Mouse (Mus musculus): ENCODE results near the gene Elk3.
A peak's percentile ranks its signal among the peaks of the same experiment; 100 is the strongest.
"Not testable (repeated sequence)": the region's sequence is repeated elsewhere in the genome, so short reads cannot be mapped to it uniquely, and the experiment has no call there.

Gene Elk3

DNA sequence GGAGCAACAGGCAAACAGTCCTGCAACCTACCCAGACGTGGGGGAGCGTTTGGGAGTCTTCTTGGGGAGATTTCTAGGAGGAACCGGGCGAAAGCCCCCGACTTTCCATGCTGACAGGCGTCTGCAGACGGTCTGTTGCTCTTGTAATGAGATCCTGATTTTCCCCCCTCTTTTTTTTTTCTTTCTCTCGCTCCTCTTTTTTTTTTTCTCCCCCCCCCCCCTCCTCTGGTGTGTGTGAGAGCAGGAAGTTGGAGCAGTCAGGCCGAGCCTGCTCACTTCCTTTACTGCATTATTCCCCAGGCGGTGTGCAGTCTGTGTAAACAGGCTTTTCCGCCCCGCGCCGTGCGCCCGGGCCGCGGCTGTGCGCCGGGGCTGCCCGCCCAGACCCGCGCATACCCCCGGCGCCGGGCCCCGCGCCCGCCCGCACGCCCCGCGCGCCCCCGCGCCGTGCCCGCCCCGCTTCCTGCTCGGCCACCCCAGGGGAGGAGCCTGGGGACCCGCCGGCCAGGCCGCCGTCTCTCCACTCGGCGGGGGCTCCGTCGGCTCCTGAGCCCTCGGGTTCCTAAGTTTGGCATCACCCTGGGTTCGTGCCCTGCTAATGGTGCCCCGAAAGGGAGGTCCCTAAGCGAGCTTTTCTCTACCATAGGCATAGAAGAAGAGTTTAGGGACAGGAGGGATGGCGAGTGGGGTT, at the start of gene Elk3:
Gene Elk3 (minus strand): TSS at position 415 of the 691 bp plus-strand sequence.
- DNase-seq (ENCODE audit: low read depth, low spot score), result peak; percentile 68

DNA sequence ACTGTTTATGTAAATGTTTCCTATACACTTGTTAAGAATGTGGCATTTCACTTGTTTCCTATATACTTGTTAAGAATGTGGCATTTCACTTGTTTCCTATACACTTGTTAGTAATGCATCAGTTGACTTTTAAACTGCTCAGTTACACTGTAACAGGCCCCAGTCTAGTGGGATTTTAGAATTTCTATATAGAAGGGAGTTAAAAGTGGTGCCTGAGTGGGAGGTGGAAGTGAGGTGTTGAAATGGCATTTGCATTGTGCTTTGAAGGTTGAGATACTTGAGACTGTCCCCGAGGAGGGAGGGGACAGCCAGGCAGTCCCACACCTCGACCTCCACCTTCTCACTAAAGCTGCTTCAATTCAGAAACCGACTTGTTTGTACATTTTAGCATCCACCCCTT, 49.7 kb upstream of the Elk3 start:
- no peak for DNase-seq (ENCODE audit: low read depth, low spot score)

DNA sequence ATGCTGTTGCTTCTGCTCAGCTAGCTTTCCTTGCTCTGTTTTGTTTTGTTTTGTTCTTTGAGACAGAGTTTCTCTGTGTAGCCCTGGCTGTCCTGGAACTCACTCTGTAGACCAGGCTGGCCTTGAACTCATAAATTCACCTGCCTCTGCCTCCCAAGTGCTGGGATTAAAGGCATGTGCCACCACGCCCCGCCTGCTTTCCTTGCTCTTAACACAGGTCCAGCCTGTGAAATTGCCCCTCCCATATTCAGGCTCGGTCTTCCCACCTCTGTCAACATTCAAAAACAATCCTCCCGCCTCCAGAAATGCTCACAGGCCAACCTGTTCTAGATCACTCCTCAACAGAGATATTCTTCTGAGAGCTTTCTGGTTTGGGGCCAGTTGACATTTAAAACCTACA, 49.3 kb upstream of the Elk3 start:
- not testable (repeated sequence) for DNase-seq (ENCODE audit: low read depth, low spot score)

DNA sequence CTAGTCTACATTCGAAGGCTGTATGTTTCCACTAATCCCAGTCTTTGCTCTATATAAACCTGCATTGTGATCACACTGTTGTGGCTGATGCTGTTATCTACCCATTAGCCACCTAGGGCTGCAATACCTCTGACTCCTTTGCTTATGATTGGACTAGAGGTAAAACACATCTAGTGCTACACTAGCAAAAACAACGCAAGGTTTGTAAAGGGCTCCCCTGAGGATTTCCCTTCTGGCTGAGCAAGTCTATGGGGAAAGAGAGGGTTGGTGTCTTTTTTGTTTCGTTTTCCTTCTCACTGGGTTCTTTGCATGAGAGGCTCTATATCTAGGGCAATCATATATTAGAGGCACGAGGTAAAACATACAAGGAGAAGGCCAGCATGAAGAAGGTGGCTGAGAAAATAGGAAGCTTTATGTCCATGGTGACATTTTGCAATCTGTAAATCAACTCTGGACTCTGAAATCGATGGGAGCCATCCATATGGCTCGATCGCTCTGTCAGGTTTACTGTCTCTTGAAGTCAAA, 48.5 kb upstream of the Elk3 start:
- peak; percentile 47 for DNase-seq (ENCODE audit: low read depth, low spot score)

DNA sequence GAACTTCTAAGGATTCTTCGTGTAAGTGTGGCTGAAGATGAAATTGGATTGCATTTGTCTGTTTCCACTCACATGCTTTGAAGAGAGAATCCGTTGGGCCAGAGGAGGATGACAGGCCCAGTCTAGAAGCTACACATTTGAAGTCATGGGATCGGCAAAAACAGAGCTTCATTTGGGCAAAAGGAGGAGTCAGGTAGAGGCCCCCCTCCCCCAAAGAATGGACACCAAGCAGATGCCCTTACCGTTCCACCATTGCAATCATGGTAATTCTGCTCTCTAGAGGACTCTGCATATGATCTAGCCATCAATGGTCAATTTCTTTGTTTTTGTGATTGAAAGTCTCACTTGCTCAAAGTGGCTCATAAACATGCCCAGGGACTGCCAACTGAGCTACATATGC, 47.9 kb upstream of the Elk3 start:
- DNase-seq (ENCODE audit: low read depth, low spot score), result no peak

DNA sequence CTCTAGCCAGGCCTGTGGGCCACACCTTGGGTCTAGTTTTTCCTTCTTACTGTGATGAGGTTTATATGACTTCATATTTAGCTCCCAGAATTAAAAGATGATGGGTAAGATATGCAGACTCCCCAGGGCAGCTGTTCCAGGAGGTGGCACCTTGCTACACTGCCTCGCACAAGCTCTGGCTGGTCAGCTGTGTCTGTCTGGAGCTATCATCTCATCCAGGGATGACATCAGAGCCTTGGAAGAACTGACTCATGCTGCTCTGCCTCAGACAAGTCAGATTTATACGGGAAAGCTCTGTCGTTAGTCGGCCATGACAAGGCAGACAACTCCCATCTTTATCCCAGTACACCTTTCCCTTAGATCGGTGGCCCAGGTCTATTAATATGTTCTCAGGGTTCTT, 46.2 kb upstream of the Elk3 start:
- DNase-seq (ENCODE audit: low read depth, low spot score), result no peak

DNA sequence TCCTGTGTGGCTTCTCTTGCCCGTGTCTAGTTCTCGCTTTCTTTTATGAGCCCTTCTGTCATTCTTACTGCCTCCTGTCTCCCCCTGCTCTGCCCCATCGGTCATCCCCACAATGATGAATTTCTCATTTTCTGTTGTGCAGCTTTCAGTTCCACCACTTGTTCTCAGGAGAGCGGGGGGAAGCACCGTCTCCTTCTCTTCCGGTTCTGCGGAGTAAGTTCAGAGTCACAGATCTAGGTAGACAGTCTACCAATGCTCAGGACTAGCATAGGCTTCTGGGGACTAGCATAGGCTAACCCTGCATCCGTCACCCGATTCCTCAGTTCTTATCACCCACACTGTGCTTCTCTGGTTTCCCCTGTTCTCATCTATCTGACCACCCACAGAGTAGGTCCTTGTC, 45.2 kb upstream of the Elk3 start:
- peak; percentile 60 for DNase-seq (ENCODE audit: low read depth, low spot score)

DNA sequence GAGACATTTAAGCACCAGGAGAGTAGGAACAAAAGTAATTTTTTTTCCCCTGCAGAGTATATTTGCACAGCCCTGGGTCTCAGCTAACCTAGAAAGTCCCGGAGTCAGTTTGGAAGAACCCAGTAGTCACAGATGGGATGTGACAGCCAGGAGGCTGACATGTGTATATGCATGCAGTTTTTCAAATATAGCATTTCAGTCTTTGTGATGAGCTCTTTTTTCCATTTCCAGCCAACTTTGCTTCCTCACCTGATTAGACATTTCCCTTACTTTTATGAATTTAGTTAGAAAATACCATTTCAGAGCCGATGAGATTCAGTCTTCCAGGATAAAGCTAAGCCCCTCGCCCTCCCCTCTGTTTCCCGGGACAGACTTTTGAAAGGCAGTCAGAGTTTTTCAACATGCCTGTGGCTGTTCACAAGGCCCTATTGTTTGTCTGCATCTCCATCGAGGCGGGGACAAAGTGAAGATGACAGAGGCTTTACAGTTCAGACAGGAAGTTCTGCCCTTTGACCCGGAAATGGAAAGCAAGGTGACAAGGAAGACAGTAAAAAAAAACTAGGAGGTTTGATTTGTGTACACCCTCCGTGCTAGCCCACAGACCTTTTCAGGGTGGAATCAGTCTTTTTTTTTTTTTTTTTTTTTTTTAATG, 44.5 kb upstream of the Elk3 start:
- peak; percentile 56 for DNase-seq (ENCODE audit: low read depth, low spot score)

DNA sequence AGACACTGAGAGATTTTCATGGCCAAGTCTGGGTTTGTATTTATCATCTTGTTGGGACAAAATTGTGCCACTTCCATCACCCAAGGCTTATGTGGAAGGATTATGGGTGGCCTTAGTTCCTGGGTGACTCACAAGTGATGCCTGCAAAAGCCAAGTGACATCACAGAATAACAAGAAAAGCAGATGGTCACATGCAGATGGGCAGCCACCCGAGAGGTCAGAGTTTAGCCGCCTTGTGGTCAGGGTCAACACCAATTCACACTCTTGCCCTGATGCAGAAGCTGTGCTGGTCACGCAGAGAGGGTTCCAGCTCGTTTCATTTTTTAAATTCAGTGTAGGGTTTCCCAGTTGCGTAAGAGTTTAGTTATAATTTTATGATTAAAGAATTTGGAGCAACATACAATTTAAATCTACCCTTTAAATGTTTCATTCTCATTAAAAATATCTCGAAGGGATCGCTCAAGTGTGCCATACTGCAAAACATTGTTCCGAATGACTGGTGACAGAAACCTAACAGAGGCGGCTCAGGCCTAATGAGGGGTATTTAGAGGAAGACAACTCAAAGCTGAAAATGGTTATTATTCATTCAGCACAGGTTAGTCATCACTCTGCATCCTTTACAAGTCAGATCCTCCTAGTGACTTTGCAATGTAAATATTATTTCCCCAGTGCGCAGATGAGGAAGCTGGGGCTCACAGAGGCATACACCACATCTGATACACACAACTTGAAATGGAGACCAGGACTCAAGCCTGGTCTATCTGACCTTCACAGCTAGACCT, 42.8 kb upstream of the Elk3 start:
- DNase-seq (ENCODE audit: low read depth, low spot score), result peak; percentile 82

DNA sequence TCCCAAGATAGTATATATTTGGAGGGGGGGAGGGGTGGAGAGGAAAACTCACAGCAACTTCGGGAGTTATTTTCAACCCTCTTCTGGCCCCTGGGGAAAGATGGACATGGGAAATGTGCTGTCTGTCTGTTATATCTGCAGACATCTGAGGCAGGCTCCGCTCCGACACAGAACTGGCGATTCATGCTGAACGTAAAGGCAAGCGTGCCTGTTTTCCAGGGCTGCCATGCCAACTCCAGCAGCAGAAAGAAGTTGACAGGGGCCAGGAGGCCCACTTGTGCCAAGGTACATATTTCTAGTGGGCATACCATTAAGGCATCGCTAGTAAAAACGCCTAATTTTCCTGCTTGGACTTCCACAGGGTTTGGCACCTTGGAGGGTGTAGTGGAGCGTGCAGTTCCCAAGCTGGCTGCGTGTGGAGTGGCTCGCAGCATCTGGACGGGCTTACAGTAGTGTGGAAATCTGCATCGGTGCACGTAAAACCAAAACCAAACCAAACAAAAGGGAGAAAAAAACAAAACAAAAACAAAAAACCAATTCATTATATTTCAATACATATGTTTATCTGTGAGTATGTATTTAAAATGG, 37.1 kb upstream of the Elk3 start:
- DNase-seq (ENCODE audit: low read depth, low spot score), result no peak

DNA sequence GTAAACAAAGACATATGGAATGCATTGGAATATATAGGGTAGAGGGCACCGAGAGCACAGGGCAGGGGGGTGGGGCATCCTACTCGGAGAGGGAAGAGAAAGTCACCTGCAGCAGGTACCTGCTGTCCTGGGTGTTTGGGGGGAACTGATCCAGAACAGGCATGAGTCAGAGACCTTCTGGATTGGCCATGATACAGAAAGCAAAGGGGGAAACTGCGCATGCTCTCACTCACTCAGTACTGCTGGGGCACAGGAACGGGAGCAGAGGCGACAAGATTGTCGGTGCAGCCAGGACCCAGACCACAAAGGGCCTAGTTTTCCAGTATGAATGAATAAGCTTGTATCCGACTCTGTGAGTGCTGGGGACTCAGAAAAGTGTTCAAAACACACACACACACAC, 36.5 kb upstream of the Elk3 start:
- no peak for DNase-seq (ENCODE audit: low read depth, low spot score)

DNA sequence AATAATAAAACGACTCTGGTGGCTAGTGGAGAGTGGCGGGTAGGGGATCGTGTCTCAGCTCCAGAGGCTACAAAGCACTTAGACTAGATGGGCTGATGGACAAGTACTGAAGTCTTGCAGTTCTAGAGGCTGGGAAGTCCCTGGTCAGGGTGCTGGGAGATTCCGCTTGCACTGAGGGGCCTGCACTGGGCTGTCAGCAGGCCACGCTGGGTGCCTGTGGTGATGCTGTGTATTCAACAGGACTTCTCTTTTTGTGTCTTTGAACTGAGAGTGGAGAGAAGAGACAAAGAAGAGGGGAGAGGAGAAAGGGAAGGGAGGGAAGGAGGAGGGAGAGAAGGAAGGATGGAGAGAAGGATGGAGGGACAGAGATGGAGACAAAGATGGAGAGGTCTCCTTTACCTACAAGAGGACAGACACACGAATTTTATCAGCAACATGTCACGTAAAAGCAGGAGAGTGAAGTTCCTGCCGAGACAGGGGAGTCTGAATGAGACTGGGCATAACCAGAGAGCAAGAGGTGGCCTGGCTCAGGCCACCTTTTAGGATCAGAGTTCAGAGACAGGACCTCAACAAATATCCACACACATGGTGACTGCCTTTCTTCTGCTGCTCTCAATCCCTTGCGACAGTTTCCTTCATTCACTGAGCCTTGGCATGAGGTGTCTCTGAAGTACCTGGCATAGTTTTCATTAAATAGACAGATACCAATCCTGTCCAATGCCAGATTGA, 35.4 kb upstream of the Elk3 start:
- DNase-seq (ENCODE audit: low read depth, low spot score), result no peak

DNA sequence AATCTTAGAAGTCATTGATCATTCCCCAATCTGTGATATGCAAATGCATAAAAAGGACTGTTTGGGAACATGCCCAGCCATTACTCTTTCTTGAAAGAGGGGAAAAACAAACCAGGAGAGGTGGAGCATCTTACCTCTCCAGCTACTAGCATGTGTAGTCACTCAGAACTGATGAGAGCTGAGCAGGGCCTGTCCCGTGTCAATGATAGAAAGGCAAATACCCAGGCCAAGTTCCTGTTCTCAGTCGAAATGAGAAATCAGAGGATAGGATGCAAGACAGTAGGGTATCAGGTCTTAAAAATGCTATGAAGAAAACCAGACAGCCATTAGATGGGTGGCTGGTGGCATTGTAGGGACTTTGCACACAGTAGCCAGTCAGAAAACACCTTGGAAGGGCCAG, 34.6 kb upstream of the Elk3 start:
- DNase-seq (ENCODE audit: low read depth, low spot score), result no peak

DNA sequence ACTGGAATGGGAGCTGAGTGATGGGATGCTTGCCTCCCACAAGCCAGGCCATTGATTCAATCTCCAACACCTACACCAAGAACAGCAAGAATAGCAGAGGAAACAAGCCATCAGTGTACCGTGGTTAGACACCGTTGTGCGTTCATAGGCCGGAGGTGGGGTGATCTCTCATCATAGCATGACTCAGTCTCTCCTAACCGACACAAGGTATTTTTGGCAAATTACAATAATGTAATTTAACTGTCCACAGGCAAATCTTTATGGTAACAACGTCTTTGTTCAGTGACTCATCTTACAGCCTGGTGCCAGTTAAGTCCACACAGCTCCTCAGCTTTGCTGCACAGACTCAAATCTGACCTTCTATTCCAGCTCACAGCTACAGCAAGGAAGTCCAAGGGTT, 32.5 kb upstream of the Elk3 start:
- no peak for DNase-seq (ENCODE audit: low read depth, low spot score)

DNA sequence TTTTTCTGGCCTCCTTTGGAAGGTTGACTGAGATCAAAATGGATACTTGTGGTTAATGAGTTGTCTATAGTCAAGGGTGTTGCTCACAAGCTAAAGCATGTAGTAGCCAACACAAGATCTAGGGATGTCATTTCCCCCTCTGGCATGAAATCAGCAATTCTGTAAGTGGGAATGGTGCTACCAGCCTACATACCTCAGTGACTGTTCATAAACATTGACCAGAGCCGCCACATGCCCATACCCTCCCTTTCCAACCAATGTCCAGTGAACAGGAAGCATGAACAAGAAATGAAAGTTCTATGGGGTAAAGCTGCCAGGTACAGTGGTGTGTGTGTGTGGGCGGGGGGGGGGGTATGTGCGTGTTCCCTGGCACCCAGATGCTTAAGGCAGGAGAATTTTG, 32.1 kb upstream of the Elk3 start:
- no peak for DNase-seq (ENCODE audit: low read depth, low spot score)

DNA sequence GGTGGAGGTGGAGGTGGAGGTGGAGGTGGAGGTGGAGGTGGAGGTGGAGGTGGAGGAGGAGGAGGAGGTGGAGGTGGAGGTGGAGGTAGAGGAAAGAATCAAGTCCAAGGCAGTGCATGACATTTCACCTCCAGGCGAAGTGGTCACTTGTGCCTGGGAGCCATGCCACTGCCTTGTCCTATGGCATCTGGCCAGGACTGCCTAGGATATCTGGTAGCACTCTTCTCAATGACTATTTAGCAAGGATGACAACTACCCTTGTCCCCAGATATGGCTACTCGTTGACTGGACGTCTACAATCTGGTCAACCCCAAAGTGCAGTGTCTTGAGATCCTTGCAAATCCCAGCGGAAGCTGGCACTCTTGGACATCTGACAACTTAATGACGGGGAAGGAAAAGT, 27.6 kb upstream of the Elk3 start:
- no peak for DNase-seq (ENCODE audit: low read depth, low spot score)

DNA sequence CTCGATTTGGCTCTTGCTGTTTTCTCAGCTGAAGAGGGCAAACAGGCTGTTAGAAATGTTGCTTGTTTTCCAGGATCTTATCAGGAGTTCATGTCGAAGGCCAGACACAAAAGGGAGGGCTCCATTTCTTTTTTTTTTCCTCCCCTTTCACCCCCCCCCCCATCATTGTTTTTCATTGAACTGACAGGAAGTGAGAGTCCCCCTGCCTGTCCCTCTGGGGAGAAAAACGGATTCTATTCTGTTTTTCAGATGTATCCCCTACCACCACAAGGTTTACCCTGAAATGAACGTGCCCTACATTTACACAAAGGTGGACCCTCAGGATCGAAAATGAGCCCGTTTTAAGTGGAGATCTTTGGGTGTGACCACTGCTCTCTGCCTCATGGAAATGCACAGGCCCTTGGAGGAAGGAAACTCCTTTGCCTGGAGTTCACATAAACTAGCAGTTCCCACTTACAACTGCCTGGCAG, 25.6 kb upstream of the Elk3 start:
- no peak for DNase-seq (ENCODE audit: low read depth, low spot score)

DNA sequence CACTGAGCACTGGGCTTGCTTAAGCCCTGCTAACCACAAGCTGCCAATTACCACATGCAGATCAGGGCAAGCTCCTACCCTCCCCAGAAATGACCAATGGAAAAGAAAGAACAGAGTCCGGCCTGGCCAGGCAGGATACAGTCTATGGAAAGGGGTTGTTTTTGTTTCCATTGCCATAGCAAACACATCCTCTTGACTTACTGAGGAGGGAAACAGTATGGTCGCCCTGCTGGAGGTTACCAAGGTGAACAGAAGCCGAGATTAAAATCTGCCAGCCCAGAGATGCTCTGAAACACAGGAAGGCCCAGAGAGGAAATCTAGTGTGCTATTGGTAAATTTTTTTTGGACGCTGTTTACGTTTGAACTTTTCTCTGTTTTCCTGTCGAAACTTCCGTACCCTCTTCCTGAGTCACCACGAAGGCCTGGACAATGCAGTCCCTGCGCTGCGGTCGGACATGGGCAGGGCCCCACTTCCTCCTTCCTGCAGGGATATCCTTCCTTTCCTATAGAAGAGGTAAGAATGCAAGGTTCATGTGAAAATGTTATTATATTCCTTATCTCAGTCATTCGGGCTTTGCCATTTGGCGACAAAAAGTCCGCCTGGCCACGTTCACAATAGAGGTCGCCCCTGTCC, 25.0 kb upstream of the Elk3 start:
- no peak for DNase-seq (ENCODE audit: low read depth, low spot score)

DNA sequence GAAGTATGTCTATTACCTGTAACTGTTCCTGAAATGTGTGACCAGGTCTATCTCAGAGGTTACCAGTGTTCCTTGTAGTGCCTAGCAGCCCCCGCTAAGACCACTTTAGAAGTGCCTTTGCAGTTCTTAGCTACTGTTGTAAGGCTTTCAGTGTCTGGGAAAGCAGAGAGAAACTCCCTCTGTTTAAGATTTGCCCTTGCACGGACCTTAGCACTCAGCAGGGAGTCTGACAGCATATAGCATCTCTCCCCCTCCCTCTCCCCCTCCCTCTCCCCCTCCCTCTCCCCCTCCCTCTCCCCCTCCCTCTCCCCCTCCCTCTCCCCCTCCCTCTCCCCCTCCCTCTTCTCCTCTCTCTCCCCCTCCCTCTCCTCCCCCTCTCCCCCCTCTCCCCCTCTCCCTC, 24.1 kb upstream of the Elk3 start:
- DNase-seq (ENCODE audit: low read depth, low spot score), result no peak

DNA sequence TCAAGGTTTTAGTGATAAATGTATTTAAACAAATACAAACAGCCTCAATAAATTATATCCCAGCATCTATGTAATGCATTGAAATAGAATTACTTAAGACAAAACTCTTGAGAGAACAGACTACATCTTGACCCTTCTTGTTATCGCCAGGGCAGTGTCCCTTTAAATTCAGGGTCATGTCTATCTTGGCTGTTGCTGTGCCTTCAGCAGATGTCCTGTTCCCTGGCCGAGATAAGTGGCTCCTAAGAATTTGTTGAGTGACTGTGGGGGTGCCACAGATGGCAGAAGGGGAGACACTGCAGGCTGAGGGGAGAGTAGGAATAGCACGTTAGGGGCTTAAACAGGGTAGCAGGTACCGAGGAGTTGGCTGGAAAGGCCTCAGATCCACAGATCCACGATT, 22.3 kb upstream of the Elk3 start:
- DNase-seq (ENCODE audit: low read depth, low spot score), result no peak

DNA sequence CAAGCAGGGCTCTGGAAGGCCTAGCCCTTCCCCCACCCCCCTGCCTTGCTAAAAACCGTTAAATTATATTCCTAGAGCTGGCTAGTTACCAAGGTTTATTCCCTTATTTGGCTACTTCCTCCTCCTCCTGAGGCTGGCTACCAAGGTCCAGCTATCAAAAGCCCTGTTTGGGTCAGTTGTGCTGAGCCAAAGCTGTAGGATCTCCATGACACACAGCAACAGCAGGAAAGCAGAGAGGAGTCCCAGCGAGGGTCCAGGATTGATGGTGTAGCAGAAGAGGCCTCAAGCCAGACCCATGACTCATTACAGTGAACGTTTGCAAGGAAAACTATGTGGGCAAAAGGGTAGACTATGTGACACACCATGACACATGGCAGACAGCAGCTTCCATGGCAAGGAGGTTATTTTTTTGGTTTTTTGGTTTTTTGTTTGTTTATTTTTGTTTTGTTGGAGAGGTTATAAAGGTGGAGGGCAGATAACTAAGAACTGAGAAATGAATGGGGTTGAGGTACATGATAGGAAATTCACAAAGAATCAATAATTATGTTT, 21.4 kb upstream of the Elk3 start:
- DNase-seq (ENCODE audit: low read depth, low spot score), result no peak
